Mouse (Mus musculus) adrenal gland (tissue): ENCODE data around the gene Mbl1.

Experiments used
- intact Hi-C: fragments of 180-260 bp; cut with DNase I; formaldehyde crosslinking; loops from one replicate; pipeline ENCODE4 v1.15.1; 2025

Mbl1 gene

DNA sequence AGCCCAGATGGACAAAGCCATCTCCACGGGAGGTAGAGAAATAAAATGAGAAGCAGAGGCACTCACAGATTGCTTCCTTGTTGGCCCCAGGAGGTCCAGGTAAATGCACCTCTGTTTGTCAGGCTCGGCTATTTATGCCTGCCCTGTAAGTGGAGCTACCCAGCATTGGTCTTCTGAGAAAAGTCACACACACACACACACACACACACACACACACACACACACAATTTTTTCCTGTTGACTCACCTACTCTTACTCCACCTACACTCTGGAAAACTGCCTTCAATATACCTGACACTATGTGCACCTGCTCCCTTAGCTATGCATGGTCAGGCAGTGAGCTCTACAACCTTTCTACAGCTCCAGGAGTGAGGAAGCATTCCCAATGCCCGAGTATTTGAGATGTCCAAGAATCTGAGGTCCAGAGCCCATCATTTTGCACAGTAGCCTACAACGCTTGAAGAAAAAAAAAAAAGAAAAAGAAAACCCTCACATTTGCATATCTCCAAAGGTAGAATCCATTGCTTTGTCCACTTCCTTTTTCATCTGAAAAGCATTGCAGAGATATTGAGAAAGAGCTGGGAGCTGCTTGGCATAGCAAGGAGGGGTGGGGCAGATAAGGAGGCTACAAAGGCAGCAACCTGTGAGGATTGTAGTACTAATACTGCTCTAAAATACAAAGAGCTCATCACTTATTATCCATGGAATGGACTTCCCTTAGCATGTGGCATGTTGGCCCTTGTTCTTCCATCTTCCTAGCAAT is 34.0 kb downstream of the Mbl1 start, which contains the start of gene Sftpd:
Sftpd (minus strand) TSS at position 91 of the 763 bp plus-strand sequence.
- intact Hi-C loops: no loop called here

DNA sequence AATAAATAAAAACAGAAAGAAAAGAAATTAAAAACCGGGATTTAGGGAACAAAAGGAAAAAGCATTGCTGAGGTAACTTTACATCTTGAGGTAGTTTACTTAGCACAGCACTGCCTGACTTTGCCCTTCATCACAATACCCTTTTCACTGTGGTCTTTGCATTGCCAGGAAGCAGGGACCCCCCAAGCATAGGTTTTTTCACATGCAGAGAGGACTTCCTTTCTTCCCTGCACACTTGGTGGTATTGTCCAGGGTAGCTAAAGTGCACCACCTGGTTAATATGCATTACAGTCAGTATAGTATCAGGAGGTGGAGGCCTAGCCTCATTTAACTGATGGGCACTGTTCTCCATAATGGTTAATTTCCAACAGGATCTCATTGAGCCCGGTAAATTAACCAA is 38.2 kb downstream of the Mbl1 start:
- intact Hi-C loops: no loop called here

DNA sequence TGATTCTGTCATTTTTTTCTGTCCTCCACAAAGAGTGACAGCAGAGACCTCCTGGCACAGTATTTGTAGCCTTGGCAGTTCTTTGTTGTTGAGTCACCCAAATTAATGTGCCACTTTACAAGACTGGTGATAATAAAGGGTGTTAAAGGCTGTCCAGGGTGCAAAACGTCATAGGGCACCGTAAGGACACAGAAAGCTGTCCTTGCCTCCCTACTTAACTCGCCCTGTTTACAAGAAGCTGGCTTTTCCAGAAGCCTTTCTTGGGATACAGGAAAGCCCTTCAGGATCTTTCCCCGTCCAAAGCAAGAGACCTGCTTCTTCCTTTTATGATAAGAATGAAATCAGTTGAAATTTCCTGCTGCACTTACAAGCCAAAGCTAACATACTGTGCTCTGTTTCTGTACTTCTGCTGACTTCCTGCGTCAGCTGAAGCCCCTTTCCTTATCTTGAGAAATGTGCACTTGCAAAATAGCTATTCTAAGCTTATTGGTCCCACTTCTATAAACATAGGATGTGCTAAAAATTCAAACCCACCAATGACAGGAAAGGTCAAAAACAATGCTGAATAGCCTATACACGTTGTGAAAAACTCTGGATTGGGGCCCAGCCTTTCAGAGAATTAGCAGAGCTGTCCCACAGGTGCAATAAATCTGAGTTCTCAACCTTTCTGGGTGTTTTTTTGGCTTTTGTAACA is 46.9 kb downstream of the Mbl1 start:
- intact Hi-C loops: no loop called here
